Mouse (Mus musculus): ENCODE results near the gene Rpl9. TPM values are rescaled to one million over a fixed set of nuclear protein-coding genes. Genes with fewer than 3 reads are reported as not detected.
A peak's percentile ranks its signal among the peaks of the same experiment; 100 is the strongest.

Rpl9 gene
- polyA plus RNA-seq, 1 experiment from 2014 or later = 976 TPM

DNA sequence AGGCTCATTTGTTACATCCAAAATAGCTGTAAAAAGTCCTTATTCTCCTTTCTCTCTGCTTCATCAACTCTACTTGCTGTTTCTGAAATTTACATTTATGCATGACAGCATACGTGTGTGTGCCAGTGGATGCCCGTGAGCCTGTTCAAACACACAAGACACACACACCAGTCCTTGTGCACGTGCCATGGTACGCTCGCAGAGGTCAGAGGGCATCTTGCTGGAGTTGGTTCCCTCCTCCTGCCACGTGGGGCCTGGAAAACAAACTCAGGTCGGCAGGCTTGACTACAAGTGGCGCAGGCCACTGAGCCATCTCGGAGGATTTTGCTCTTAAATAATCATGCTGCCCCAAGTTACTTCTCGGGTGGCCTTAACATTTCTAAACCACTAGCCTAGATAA is 40.7 kb downstream of the Rpl9 start:
- Histone ChIP-seq H3K4me2 (ENCODE audit: low read depth, low read length) (no peak overlapping the region), H3K4me1 (ENCODE audit: control insufficient read depth, insufficient read depth, low read length) (no peaks in the 10 kb centered on the region)

GRCm38 (mm10) chr5:65348168-65348567 is 43.1 kb downstream of the Rpl9 start, which contains the start of gene Klb:
Gene Klb (plus strand): TSS chr5:65348314.
- peak within 1 kb of the TSS; percentile 30 for H3K4me3 ChIP-seq (replicated peaks; ENCODE audit: low read length)
- H3K4me2 ChIP-seq (ENCODE audit: low read depth, low read length) = peak within 1 kb of the TSS; percentile 38
- WGBS = 58% methylated on average over 15 of the region's 15 CpGs
- no peaks in the 10 kb centered on the region for H3K27me3 ChIP-seq (ENCODE audit: control insufficient read depth, insufficient read depth, low read length)
- no peak for ATAC-seq (ENCODE audit: insufficient read depth, low FRiP score)
- no peaks in the 10 kb centered on the region for H3K9me3 ChIP-seq (replicated peaks; ENCODE audit: control insufficient read depth, low read length)
- no peaks in the 10 kb centered on the region for H3K36me3 ChIP-seq (ENCODE audit: control insufficient read depth, insufficient read depth, low read length)
- no peak within 1 kb of the TSS for H3K27ac ChIP-seq (ENCODE audit: low read length)
- H3K9ac ChIP-seq (ENCODE audit: low read length) = peak within 1 kb of the TSS; percentile 24; the same call in 1 of the 2 replicates
- H3K4me1 ChIP-seq (ENCODE audit: control insufficient read depth, insufficient read depth, low read length) = no peaks in the 10 kb centered on the region

More for the DNA sequence above, 40.7 kb downstream of the Rpl9 start:
- no peak for ATAC-seq (ENCODE audit: insufficient read depth, low FRiP score)
- Histone ChIP-seq H3K9me3 (replicated peaks; ENCODE audit: control insufficient read depth, low read length) (no peaks in the 10 kb centered on the region; the same call in 1 of the 2 replicates), H3K27ac (ENCODE audit: low read length) (no peak overlapping the region), H3K36me3 (ENCODE audit: control insufficient read depth, insufficient read depth, low read length) (no peaks in the 10 kb centered on the region), H3K27me3 (ENCODE audit: control insufficient read depth, insufficient read depth, low read length) (no peaks in the 10 kb centered on the region), H3K9ac (ENCODE audit: low read length) (no peak overlapping the region), H3K4me3 (replicated peaks; ENCODE audit: low read length) (no peak overlapping the region)
- WGBS = 56% methylated on average over 10 of the region's 10 CpGs

- no peaks in the 10 kb centered on the region for H3K9me3 ChIP-seq (replicated peaks; ENCODE audit: control insufficient read depth, low read length)
- 21% methylated on average over 4 of the region's 4 CpGs for WGBS
- H3K27me3 ChIP-seq (ENCODE audit: control insufficient read depth, insufficient read depth, low read length) = no peaks in the 10 kb centered on the region
- H3K27ac ChIP-seq (ENCODE audit: low read length) = no peak overlapping the region
- no peak overlapping the region for H3K4me3 ChIP-seq (replicated peaks; ENCODE audit: low read length)
- no peak overlapping the region for H3K9ac ChIP-seq (ENCODE audit: low read length)
- no peak for ATAC-seq (ENCODE audit: insufficient read depth, low FRiP score)
- H3K4me1 ChIP-seq (ENCODE audit: control insufficient read depth, insufficient read depth, low read length) = no peaks in the 10 kb centered on the region
- no peak overlapping the region for H3K4me2 ChIP-seq (ENCODE audit: low read depth, low read length)
- H3K36me3 ChIP-seq (ENCODE audit: control insufficient read depth, insufficient read depth, low read length) = no peaks in the 10 kb centered on the region
These were observed 51.1 kb downstream of the Rpl9 start for GRCm38 (mm10) chr5:65340167-65340566.

DNA sequence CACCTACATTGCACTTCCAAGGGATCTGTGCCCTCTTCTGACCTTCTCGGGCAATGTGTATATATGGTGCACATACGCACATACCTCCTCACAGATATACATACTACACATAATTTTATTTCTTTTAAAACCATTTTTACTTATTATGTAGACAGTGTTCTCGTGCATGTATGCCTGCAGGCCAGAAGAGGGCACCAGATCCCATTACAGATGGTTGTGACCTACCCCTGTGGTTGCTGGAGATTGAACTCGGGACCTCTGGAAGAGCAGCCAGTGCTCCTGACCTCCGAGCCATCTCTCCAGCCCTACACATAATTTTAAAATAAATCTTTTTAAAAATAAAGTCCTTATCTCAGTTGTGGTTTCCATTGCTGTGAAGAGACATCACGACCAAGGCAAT is 52.9 kb downstream of the Rpl9 start:
- no peaks in the 10 kb centered on the region for H3K9me3 ChIP-seq (replicated peaks; ENCODE audit: control insufficient read depth, low read length)
- WGBS = 76% methylated on average over 6 of the region's 6 CpGs
- no peak overlapping the region for H3K9ac ChIP-seq (ENCODE audit: low read length)
- no peaks in the 10 kb centered on the region for H3K27me3 ChIP-seq (ENCODE audit: control insufficient read depth, insufficient read depth, low read length)
- no peaks in the 10 kb centered on the region for H3K36me3 ChIP-seq (ENCODE audit: control insufficient read depth, insufficient read depth, low read length)
- H3K4me1 ChIP-seq (ENCODE audit: control insufficient read depth, insufficient read depth, low read length) = peaks cover 4% of the 10 kb centered on the region
- no peak overlapping the region for H3K4me3 ChIP-seq (replicated peaks; ENCODE audit: low read length)
- no peak for ATAC-seq (ENCODE audit: insufficient read depth, low FRiP score)
- no peak overlapping the region for H3K4me2 ChIP-seq (ENCODE audit: low read depth, low read length)
- no peak overlapping the region for H3K27ac ChIP-seq (ENCODE audit: low read length)

Other genes starting within 250 kb of the Rpl9 start
- 6.3 and 7.4 TPM in 2 replicates for gene Wdr19, start 191.7 kb downstream of the Rpl9 start, polyA plus RNA-seq (2015; fragmentation: Nextera tagmentation; extraction: Ambion mirVana)
- 65.7 and 77.8 TPM in 2 replicates for gene Rfc1, start 55.8 kb downstream of the Rpl9 start, polyA plus RNA-seq (2015; fragmentation: Nextera tagmentation; extraction: Ambion mirVana)
- gene Klb, start 43.1 kb downstream of the Rpl9 start, polyA plus RNA-seq (2015; fragmentation: Nextera tagmentation; extraction: Ambion mirVana) = 1.8 and 1.9 TPM in 2 replicates
- gene Lias, start 53 bp upstream of the Rpl9 start, polyA plus RNA-seq (2015; fragmentation: Nextera tagmentation; extraction: Ambion mirVana) = 52.9 and 57.5 TPM in 2 replicates
- gene Ugdh, start 44.5 kb upstream of the Rpl9 start, polyA plus RNA-seq (2015; fragmentation: Nextera tagmentation; extraction: Ambion mirVana) = 184 and 191 TPM in 2 replicates
- gene Gm43552, start 101.4 kb upstream of the Rpl9 start, polyA plus RNA-seq (2015; fragmentation: Nextera tagmentation; extraction: Ambion mirVana) = not detected in 2 replicates
- 187 and 192 TPM in 2 replicates for gene Smim14, start 145.7 kb upstream of the Rpl9 start, polyA plus RNA-seq (2015; fragmentation: Nextera tagmentation; extraction: Ambion mirVana)
- 145 and 155 TPM in 2 replicates for gene Ube2k, start 145.8 kb upstream of the Rpl9 start, polyA plus RNA-seq (2015; fragmentation: Nextera tagmentation; extraction: Ambion mirVana)

Data from stomach, embryonic 16.5 days (tissue).